Mouse (Mus musculus) frontal cortex, postnatal 10 days (tissue): ENCODE data around the gene Zbtb16.

Source experiments
- DNase-seq, 2 experiments: peaks; one replicate each; pipeline ENCODE4 v3.0.0; 2022; ENCODE audit warnings: low spot score in 2 of 2, mixed read lengths in 1 of 2

Gene Zbtb16

DNA sequence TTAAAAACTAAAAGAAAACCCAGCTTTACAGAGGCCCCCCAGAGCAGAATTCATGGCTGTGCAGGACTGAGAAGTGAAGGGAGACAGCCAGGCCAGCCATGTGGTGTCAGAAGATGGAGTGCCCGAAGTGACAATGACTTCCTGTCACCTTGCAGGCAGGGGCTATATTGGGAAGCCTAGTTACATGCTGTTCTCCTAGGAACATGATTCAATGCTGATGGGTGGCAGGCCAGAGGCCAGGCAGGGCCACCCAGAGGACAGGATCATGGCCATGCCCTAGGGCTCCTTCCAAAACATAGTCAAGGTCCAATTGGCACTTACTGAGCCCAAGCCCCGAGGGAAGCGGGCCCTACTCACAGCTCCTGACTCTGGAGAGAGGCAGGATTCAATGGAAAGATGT is 106.6 kb downstream of the Zbtb16 start:
- DNase-seq, result no peak

DNA sequence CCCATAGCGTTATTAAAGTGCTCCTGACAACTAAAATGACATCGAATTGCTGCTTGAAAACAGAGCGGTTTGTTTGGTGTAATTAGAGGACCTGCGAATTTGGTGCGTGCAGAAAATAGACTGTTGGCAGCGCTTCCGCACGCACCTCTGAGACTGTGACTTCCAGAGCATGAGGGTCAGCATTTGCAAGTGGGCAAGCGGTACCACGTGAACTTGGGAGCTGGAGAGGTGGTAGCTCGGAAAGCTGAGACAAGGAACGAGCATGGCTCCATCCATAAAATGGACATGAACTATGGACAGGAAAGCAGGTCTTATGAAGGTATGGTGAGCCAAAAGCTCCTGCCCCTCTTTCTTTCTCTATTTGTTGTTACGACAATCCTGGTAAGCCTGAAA is 107.3 kb downstream of the Zbtb16 start:
- DNase-seq, result no peak

DNA sequence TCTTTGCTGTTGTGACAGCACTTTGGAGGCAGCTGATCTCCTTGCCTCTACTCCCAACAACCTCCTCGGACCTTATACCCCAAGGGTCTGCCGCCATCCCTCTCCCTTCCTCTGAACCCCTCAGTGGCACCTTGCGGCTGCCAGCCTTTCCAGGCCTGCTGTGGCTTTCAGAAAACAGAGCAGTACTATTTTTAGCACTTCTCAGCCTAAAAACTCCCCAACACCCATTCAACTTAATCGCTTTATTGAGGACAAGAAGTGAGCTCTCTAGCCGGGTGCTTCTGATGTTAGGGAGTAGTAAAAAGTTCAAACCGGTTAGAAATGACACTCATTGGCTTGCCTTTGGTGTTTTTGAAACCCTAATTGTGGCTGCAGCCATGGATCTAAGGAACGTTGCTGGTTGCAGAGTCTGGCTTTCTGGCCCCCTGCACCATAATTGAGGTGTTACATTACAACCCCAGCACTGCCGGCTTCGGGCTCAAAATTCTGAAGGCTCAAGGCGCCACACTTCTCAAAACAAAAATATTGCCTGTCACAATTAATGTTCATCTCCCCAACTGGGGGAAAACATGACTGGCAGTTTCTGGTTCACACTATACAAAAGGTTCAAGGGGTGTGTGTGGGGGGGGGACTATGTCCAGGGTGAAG is 107.8 kb downstream of the Zbtb16 start:
- no peak for DNase-seq

DNA sequence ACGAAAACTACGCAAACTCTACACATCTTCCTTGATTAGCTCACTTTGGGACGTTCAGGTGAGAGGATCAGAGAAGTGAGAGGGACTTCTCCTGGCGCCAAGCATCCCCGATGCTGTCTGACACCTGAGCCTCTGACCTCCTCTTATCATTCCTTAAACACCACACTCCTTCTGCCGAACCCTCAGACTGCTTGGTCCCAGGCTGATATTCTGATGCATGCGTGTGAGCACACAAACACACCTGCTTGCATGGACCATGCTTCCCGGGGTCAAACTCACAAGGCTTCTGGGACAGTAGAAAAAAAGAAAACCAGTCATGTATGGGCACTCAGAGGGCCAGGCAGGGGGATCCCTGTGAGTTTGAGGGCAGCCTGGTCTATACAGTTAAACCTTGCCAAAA is 109.7 kb downstream of the Zbtb16 start:
- DNase-seq, result no peak

DNA sequence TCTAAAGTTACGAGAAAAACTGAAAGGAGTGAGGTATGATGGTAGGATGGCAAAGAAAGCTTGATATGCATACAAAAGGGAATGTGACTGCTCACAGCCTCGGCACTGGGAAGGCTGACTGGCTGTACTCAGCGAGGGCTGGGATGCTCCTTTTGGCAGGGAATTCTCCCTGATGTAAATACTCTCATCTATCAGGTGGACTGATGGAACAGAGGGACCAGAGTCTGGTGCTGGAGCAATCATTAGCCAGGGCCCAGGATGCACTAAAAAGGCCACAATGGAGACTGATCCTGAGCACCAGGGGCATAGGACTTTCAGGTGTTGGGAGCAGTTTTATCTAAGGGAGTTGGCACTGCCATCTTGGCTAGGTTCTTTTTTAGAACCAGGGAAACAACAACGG is 110.1 kb downstream of the Zbtb16 start:
- no peak for DNase-seq

DNA sequence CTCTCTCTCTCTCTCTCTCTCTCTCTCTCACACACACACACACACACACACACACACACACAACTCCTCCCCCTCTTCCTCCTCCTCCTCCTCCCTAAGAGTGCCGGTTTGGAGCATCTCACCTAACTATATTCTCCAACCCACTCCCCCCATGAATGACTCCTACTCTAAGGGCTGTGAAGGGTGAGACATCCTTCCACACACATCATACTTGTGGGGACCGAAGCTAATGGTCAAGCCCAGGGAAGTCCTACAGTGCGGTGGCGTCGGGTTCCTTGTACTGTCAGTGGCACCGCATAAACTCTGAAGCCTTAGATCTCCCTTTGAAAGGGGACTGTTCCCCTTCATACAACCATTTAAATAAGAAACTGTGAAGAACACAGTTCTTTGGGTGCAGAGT is 110.9 kb downstream of the Zbtb16 start:
- no peak for DNase-seq

DNA sequence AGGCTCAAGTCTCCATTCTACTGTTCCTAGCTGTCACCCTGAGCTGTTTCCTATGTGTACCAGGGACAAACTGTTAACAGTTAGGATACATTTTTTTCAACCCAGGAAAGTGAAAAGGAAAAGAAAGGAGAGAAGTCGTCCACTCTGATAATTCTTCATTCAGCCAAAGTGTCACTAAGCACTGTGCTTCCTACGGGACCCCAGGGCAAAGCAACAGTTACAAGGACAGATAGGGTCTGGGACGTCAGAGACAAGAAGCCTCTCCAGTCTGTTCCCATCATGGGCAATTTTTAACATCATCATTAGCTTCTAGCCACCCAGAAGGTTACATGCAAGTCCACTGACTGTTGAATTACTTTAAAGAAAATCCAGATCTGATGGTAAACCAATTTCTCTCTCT is 111.3 kb downstream of the Zbtb16 start:
- DNase-seq, result no peak

DNA sequence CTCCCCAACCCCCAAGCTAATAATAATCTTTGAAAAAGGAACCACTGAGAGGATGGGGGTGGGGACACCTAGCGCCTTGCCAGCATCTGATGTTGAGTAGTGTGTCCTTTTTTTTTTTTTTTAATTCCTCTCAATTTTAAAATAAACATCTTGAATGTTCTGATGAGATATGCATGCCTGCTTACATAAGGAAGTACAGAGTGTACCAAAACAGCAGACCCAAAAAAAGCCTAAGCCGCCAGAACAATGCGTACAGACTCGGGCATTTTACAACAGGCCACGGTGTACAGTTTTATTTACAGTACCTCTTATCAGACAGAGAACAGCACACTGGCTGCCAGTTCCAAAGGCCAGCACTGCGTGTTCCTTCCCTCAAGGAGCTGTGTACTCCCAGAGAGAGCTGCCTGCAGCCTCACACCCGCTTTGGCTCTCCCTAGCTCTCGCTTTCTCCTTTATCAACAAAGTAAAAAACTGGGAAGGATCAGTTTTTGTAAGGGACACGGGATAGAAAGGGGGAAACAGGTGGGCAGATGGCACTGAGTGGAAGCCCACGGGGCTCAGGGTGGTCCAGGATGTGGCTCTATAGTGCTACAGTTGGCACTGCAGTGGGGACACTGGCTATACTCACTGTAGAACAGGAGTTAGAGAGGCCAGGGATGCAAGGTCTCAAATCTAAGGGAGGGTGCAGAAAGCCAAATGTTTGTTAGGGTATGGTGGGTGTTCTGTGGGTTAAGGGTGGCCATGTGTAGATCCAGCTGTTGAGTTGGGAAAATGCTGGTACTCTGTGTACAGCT is 112.3 kb downstream of the Zbtb16 start:
- peak in 1 of 2 experiments; percentile 64 for DNase-seq

DNA sequence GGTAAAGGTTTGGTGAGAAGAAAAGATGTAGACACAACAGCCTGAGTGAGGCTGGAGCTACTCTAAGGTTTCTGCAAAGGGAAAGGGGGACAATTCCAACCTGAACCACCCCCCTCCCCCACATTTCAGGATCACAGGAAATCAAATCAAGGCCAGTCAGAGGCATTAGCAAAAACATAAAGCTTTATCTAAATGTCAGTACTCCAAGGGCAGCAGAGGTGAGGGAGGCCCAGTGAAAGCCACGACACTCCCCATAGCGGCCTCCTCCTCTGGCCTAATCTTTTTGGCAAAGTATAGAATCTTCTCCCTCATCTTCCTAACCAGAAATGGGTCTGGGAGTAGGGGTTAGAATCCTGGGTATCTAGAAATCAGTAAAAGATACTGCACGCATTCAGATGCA is 113.0 kb downstream of the Zbtb16 start:
- DNase-seq, result no peak

DNA sequence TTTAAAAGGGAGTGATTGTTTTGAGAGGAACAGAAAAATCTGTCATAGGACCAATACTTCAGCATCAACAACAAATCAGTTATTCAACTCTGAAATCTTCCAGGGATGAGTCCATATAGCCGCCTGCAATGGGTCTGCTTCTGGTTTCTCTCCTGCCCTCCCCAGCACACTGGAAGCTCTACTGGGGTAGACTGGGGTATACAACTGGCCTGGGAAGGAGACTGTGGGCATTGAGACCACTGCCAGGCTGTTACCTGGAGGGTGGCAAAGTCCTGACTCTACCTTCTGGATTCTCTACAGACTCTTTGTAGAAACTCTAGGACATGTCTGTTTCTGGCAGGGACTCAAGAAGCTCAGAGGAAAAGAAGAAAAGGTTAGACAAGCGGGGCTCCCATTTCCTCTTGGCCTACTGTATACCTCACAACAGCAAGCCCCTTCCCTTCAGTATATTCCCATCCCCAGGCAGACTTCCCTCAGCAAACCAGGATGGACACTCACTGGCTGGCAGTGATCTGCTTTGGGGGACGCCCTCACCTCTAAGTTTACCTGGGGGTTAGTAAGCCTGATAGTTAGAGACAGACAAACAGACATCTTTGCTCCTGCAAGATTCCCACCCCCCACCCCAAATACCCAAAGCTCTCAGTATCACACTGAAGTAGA is 113.6 kb downstream of the Zbtb16 start:
- no peak for DNase-seq

DNA sequence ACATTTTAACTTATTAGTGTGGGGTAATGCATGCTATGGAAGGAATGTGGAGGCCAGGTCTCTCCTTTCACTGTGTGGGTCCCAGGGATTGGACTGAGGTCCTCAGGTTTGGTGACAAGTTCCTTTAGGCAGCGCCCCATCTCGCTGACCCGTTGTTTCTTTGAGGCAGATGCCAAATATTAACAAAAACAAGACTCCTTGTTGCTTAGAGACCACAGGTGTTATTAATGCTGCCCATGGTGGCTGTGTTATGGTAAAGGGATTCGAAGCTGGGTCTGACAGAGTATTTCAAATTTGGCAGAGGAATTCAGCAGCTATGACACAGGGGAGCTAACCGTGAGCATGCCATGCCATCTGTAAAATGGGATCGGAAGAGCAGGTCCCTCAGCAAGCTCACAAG is 114.4 kb downstream of the Zbtb16 start:
- DNase-seq, result no peak

DNA sequence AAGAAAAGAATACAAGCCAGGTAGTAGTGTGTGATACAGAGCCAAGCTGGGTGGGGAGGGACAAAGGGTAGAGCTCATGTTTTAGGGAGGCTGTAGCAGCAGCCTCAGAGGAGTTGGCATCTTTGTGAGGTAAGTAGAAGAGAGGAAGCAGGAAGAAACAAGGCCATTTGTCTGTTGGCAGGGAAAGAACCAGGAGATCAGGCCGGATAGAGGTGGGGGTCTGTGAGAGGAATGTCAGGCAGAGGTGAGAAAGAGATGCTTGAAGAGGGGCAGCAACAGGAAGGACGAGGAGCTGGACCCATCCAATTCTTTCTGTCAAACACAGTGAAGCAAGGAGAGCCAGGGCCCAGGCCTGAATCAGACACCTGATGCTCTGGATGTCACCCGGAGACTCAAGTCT is 114.8 kb downstream of the Zbtb16 start:
- DNase-seq, result no peak

DNA sequence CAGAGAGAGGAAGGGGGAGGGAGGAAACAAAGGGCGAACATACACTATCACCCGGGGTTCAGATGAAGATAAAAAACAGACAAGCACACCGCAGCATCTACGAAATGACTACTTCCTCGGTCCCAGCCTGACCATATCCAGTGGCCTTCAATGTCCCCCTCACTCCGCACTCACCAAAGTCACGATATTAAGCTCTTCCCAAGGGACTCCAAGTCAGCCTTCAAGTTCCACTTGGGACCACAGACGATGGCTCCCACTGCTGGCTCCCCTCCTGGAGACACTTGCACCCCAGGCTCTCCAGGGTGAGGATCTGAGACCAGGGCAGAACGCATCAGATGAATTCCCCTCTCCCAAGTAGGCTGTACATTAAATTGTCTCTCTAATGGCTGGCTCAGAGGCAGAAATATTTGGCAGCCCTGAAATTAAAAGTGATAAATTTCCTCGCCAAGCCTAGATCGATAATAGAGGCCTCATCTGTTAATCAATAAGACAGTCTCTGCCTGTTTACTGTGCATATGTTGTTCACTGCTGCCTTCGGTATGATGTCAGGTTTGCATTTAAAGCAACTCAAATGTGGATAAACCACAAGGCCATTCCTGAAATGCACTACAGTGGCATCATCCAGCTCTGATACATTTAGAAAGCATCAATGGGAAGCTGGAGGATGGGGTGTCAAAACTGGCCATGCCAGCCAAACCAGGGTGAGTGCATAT is 115.6 kb downstream of the Zbtb16 start:
- no peak for DNase-seq

DNA sequence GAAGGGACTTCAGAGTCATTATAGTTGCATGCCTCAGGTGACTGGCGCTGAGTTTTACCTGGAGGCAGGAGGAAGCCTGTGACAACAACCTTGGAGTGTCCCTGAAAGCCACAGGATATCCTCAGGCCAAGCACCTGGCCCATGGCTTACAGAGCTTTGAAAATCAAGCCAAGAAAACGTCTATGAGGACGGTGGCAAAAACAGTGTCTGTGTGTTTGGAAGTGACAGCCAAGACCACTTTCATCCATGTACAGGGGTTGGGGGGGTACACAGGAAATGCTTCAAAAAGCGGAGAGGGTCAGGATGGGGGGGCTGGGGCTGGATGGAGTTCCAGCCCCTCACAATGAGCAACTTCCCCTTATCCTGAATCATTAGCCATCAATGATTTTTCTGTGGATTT is 116.4 kb downstream of the Zbtb16 start:
- DNase-seq, result no peak

DNA sequence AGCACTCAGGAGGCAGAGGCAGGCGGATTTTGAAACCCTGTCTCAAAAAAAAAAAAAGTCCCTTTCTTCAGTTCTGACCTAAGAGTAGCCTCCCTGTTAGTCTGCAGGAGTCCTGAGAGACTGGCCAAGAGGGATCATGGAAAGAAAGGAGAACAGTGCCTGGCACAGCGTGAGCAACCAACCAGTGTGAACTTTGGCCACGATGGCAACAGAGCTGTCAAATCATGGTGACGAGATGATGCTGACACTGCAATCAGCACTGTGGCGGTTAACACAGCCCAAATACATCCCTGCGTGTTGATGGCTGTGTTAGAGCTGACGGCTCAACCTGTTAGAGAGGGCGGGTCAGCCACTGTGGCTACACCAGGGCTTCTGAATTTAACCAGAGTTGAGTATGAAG is 119.5 kb downstream of the Zbtb16 start:
- no peak for DNase-seq

DNA sequence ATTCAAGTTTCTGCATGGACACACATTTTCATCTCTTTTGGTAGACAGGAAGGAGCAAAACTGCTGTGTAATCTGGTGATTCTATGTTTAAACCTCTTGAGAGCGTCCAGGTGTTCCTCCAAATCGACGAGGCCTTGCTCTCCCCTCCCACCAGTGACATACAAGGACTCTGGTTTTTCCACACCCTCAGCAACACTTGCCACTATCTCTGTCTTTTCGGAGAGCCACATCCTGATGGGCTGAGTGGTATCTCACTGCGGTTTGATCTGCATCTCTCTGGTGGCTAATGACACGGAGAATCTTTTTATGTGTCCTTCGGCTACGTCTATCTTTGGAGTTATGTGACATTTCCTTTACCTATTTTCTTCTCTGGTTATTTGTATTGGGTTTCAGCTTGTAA is 121.0 kb downstream of the Zbtb16 start:
- no peak for DNase-seq

DNA sequence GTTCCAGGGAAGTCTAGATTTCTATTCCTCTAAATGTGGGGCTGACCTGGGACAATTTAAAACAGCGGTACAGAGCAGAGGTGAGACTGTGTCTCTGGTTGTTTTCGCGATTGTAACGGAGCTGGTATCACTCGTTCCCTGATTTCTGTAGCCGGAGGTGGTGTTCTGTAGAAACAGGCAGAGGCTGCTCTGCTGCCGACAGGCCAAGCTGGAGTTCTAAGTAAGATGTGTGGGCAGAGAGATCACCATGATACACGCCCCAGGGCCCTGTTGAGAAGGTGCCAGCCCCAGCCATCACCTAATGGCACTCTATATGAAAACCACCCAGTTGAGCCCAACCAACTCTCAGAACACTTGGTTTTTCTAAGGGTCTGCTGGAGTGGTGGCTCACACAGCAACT is 122.2 kb downstream of the Zbtb16 start:
- DNase-seq, result no peak

DNA sequence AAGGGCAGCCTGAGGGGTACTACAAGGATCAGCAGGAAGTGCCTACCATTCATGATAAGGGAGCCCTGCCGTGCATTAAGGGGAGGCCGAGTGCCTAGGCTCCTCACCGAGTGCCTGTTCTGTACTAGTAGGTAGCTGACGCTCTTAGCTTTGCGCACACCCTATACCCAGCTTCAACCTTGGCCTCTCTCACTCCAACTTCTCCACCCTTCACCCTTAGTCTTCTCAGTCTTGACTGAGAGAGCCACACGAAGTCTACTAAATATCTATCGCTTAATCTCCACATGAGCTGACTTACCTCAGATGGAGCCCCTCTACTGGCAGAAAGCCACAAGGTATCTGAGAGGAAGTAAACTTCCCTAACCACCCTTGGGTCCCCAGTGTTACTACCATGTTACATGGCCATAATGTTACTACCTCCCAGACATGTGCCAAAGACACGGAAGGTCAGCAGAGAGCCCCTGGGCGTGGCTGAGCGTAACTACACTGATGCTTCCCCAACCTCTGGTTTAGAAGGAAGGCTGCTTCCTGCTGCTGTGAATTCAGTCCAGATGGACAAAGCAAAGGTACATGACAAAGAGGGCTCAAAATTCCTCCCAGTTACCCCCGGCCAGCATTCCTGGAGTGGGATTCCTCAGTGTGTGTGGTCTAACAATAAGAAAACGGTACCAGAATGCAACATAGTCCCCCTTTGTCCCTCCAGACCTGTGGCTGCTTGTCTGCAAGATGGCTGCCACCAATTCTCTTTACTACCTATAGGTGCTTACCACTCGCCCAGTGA is 122.8 kb downstream of the Zbtb16 start:
- no peak for DNase-seq

DNA sequence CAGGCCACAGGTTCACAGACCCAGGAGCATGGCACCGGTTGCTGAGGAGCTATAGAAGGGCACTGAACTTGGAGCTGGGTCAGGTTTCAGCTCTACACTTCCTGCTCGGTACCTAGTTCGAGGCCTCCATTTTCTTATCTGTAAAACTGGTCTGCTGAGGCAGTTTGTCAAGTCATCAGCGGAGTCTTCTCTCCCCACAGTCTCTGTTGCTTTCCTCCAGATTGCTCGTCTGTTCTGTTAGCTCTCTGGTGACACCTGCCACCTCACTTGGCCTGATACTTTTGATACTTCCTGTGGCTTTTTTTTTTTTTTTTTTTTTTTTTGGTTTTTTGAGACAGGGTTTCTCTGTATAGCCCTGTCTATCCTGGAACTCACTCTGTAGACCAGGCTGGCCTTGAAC is 124.2 kb downstream of the Zbtb16 start:
- DNase-seq, result no peak

DNA sequence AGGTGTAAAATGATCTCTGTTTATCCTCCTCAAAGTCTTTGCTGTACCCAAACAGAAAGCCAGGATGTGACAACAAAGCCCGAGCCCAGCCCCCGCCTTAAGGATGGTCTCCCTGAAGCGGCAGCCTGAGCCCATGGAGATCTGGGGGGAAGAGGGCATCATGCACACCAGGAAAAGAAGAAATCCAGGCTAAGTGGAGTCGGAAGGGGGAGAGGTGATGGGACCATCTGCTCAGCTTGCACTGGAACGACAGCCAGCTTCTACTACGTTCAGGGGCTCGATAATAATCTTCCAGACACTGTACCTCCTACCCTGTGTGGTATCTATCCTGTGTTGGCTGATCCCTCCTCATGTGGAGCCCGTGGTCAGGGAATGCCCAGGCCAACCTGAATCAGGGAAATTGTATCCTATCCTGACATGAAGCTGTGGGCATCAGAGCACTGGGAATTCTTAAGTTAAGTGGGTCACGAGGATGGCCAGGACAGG is 124.7 kb downstream of the Zbtb16 start:
- no peak for DNase-seq
